Mouse (Mus musculus) kidney, postnatal 14 days (tissue): ENCODE measurements around the gene Nupl1.

Experiments
- DNase-seq: peaks from one replicate; pipeline ENCODE4 v3.0.0; 2022; ENCODE audit warnings: mixed read lengths

Gene Nupl1

GRCm38 (mm10) chr14:60143234-60143633 lies 108.0 kb downstream of the Nupl1 start:
- no peak for DNase-seq

DNA sequence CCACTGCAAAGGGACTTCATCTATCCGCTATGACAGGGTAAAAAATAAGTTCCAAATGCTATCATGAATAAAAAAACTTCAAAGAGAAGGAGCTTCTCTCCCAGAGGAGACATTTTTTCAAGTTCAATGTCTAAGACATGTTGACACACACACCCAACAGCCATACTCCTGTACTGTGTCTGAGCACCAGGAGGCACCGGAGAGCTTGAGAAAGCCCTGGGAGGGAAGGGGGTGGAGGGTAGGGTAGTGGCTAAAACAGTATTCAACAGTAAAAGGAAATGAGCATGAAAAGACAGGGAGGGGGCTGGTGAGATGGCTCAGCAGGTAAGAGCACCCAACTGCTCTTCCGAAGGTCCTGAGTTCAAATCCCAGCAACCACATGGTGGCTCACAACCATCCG lies 112.9 kb downstream of the Nupl1 start:
- no peak for DNase-seq

GRCm38 (mm10) chr14:60137812-60138211 lies 113.4 kb downstream of the Nupl1 start:
- no peak for DNase-seq

- DNase-seq: no peak
Measured at GRCm38 (mm10) chr14:60135801-60136200, 115.4 kb downstream of the Nupl1 start.

- no peak for DNase-seq
Measured at GRCm38 (mm10) chr14:60134720-60135119, 116.5 kb downstream of the Nupl1 start.
